Mouse (Mus musculus) embryonic facial prominence, embryonic 13.5 days (tissue): ENCODE data around the gene Ngfr. TPM values are rescaled to one million over a fixed set of nuclear protein-coding genes. Genes with fewer than 3 reads are reported as not detected.
"Not testable (repeated sequence)": the region's sequence is repeated elsewhere in the genome, so short reads cannot be mapped to it uniquely, and the experiment has no call there.

Source experiments
- ATAC-seq: fragments of 200-750 bp; cut with Nextera tagmentation; 2 replicates; pipeline ENCODE4 v1.8.0; 2017; ENCODE audit warnings: low read depth; ENCODE audit not compliant: insufficient number of reproducible peaks, insufficient read depth, low FRiP score, low TSS enrichment
- H3K27ac ChIP-seq: fragments of 300-500 bp; sonication (generic); 2 replicates; pipeline ENCODE4 v1.5.1; 2015; ENCODE audit warnings: moderate library complexity, mild to moderate bottlenecking, inconsistent platforms
- H3K27me3 ChIP-seq: fragments of 300-500 bp; sonication (generic); 2 replicates; pipeline ENCODE4 v1.6.1; 2015; ENCODE audit warnings: mild to moderate bottlenecking, inconsistent platforms
- H3K36me3 ChIP-seq: fragments of 300-500 bp; sonication (generic); 2 replicates; pipeline ENCODE4 v1.6.1; 2015; ENCODE audit warnings: mild to moderate bottlenecking, inconsistent platforms
- H3K4me1 ChIP-seq: fragments of 300-500 bp; sonication (generic); 2 replicates; pipeline ENCODE4 v1.6.1; 2015; ENCODE audit warnings: inconsistent platforms
- H3K4me2 ChIP-seq: fragments of 300-500 bp; sonication (generic); 2 replicates; pipeline ENCODE4 v1.6.1; 2015; ENCODE audit warnings: moderate library complexity, mild to moderate bottlenecking, inconsistent platforms
- H3K4me3 ChIP-seq: fragments of 300-500 bp; sonication (generic); 2 replicates; pipeline ENCODE4 v1.5.1; 2015; ENCODE audit warnings: mild to moderate bottlenecking, inconsistent platforms
- H3K9ac ChIP-seq: fragments of 300-500 bp; sonication (generic); 2 replicates; pipeline ENCODE4 v1.6.1; 2015; ENCODE audit warnings: mild to moderate bottlenecking, inconsistent platforms
- H3K9me3 ChIP-seq: fragments of 300-500 bp; sonication (generic); 2 replicates; pipeline ENCODE4 v1.6.1; 2016; ENCODE audit warnings: inconsistent platforms
- WGBS: fragments of 180-500 bp; shearing (Covaris S2); methylation state at CpG from one replicate; pipeline ENCODE4 v1.1.7; 2015; ENCODE audit warnings: mixed read lengths; 5-methylcytosine and 5-hydroxymethylcytosine counted together
- polyA plus RNA-seq: library from polyadenylated mRNA; unstranded; fragments of >200 nt; fragmentation: Nextera tagmentation; extraction: Ambion mirVana; gene quantifications from 2 replicates; pipeline ENCODE4 v1.2.1, GENCODE M21; 2015

Ngfr gene
- polyA plus RNA-seq, 1 experiment from 2014 or later = 25.4 TPM

DNA sequence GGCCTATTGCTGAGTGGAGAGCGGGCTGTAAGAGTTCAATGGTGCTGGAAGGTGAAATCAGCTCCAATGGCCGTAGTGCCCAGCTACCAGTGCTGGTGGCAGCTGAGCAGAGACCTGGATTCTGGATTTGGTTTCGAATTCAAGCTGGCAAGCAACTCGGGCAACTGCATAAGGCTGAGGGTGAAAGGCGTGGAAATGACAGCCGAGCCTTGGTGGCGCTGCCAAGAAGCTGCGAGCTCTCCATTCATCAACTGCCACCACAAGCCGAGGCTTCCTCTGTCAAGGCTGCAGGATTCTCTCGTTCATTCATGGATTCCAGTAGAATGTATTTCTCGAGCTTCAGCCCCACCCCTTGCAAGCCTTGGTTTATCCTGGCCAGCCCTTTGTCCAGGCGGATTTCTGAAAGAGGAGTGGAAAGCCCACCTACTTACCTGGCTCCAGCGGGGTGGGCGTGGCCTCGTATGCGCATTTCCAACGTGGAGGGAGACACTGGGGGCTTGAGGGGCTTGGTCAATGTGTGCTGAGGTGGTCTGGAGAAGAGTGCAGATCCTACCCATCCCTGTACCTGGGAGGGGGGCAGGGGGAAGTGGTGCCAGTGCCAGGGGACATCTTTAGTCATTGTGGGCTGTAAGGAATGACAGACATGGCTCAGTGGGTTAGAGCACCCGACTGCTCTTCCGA lies 30.4 kb upstream of the Ngfr start:
- H3K4me3 ChIP-seq = no peak overlapping the region
- H3K36me3 ChIP-seq = no peaks in the 10 kb centered on the region
- peak overlapping the region; percentile 17; the same call in 1 of the 2 replicates for H3K27ac ChIP-seq
- WGBS = 55% methylated on average over 19 of the region's 19 CpGs
- no peak overlapping the region for H3K4me2 ChIP-seq
- no peaks in the 10 kb centered on the region for H3K27me3 ChIP-seq
- ATAC-seq = no peak
- no peak overlapping the region for H3K9ac ChIP-seq
- no peaks in the 10 kb centered on the region for H3K9me3 ChIP-seq
- peaks cover 63% of the 10 kb centered on the region for H3K4me1 ChIP-seq

DNA sequence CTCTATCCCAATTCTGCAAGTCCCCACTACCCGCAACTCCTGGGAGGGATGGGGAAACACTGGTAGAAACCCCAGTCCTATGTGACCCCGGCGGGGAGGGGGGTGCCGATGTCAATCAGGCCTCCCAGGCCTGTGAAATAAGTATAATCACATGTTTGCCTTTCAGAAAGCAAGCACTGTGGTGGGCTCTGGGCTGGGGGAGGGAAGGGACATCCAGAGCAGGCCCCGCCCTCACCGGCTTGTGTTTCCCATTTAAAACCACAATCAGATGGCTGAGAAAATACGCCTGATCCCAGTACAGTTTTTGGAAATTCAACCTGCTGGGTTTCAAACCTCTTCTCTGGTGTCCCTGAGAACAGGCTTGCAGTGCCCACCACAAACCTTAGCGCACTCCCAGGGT lies 27.2 kb upstream of the Ngfr start:
- WGBS = 28% methylated on average over 8 of the region's 8 CpGs
- H3K9me3 ChIP-seq = no peaks in the 10 kb centered on the region
- 0 out of 2 replicates have a peak overlapping the region, but pooled peaks have one; percentile 6 for H3K9ac ChIP-seq
- peak overlapping the region; percentile 16 for H3K4me2 ChIP-seq
- H3K36me3 ChIP-seq = no peaks in the 10 kb centered on the region
- peak overlapping the region; percentile 78 for H3K27ac ChIP-seq
- no peaks in the 10 kb centered on the region; the same call in 1 of the 2 replicates for H3K27me3 ChIP-seq
- peaks cover 72% of the 10 kb centered on the region for H3K4me1 ChIP-seq
- H3K4me3 ChIP-seq = no peak overlapping the region
- peak; percentile 62 for ATAC-seq

DNA sequence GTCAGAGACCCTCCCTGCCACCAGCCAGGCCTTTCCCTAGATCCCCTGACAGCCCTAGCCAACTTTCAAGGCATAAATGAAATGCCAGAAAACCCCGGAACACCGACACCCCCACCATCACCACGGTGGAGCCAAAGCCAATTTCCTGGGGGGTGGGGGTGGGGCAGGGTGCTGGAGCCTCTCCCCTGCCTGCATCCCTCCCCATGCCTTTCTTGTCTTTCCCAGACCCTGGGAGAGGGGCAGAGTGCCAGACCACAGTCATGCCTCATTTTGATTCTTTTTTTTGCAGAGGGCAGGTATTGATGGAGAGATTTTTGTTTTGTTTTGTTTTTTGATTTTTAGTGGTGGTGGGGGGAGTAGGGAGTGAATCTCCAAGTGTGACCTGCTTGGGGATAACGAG lies 23.7 kb upstream of the Ngfr start:
- no peaks in the 10 kb centered on the region; the same call in 1 of the 2 replicates for H3K27me3 ChIP-seq
- no peak overlapping the region for H3K4me3 ChIP-seq
- H3K27ac ChIP-seq = peak overlapping the region; percentile 89
- peak overlapping the region; percentile 46; the same call in 1 of the 2 replicates for H3K9ac ChIP-seq
- peak; percentile 64; the same call in 1 of the 2 replicates for ATAC-seq
- no peaks in the 10 kb centered on the region for H3K9me3 ChIP-seq
- H3K36me3 ChIP-seq = no peaks in the 10 kb centered on the region
- H3K4me2 ChIP-seq = peak overlapping the region; percentile 58
- WGBS = 17% methylated on average over 4 of the region's 4 CpGs
- H3K4me1 ChIP-seq = peaks cover 58% of the 10 kb centered on the region

DNA sequence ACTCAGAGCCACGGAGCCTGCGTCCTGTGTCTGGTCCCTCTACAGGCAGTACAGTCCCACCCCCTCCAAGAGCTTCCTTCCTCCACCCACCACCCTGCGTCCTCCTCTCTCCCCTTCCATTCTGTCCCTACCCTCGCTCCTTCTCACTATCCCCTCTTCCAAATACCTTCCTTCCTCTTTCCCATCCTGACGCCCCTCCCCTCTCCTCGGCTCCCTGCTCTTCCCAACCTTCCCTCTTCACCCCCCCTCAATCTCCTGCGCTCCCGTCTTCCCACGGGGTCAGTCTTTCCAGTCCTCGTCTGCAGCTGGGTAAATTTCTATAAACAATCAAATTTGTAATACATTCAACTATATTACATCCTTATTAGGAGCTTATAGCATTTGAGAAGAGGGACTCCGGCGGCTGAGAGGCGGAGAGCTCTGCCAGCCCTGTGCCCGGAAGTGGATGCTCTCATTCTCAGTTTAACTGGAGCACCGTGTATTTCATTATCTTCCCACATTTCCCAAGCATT lies 22.9 kb upstream of the Ngfr start:
- Histone ChIP-seq H3K9ac (peak overlapping the region; percentile 46), H3K4me2 (peak overlapping the region; percentile 58), H3K9me3 (no peaks in the 10 kb centered on the region), H3K4me3 (peak overlapping the region; percentile 26), H3K27ac (peak overlapping the region; percentile 89), H3K27me3 (no peaks in the 10 kb centered on the region; the same call in 1 of the 2 replicates), H3K36me3 (no peaks in the 10 kb centered on the region), H3K4me1 (peaks cover 52% of the 10 kb centered on the region)
- ATAC-seq = no peak
- 5% methylated on average over 15 of the region's 15 CpGs for WGBS

DNA sequence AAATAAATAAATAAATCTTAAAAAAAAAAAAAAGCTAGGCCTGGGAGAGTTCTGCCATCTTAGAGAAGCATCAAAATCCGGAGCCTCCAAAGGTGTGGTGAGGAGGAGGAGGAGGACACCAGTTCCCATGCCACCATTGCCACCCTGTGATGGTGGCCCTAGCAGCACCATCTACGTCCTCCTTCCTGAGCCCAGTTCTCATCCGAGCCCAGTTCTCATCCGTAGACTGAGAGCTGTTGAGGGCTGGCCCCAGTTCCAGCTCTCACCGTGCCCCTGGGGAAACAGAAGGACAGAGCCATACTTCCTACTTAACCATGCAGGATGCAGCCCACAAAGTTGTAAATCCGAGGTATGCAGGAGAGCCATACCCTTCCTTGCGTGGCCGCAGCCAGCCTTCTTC lies 22.4 kb upstream of the Ngfr start:
- Histone ChIP-seq H3K4me2 (peak overlapping the region; percentile 58), H3K9ac (peak overlapping the region; percentile 46; the same call in 1 of the 2 replicates), H3K4me3 (peak overlapping the region; percentile 26), H3K9me3 (no peaks in the 10 kb centered on the region), H3K27ac (peak overlapping the region; percentile 89), H3K27me3 (no peaks in the 10 kb centered on the region; the same call in 1 of the 2 replicates), H3K4me1 (peaks cover 47% of the 10 kb centered on the region), H3K36me3 (no peaks in the 10 kb centered on the region)
- ATAC-seq = no peak
- 36% methylated on average over 8 of the region's 8 CpGs for WGBS

DNA sequence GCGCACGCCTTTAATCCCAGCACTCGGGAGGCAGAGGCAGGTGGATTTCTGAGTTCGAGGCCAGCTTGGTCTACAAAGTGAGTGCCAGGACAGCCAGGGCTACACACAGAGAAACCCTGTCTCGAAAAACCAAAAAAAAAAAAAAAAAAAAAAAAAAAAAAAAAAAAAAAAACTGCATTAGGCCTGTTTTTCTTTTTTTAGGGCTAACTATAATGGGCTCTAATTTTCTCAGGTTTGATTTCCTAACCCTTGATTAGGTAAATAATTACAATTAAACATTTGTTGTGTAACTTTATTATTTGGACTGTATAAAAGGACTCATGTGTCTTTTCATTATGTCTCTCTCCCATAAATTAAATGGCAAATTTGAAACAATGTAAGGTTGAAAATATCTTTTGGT lies 19.8 kb upstream of the Ngfr start:
- not testable (repeated sequence) for H3K4me3 ChIP-seq, H3K9me3 ChIP-seq, H3K27me3 ChIP-seq, H3K9ac ChIP-seq, H3K4me2 ChIP-seq, H3K27ac ChIP-seq, H3K36me3 ChIP-seq, ATAC-seq
- H3K4me1 ChIP-seq = peaks cover 26% of the 10 kb centered on the region
- WGBS = 89% methylated on average over 4 of the region's 5 CpGs

DNA sequence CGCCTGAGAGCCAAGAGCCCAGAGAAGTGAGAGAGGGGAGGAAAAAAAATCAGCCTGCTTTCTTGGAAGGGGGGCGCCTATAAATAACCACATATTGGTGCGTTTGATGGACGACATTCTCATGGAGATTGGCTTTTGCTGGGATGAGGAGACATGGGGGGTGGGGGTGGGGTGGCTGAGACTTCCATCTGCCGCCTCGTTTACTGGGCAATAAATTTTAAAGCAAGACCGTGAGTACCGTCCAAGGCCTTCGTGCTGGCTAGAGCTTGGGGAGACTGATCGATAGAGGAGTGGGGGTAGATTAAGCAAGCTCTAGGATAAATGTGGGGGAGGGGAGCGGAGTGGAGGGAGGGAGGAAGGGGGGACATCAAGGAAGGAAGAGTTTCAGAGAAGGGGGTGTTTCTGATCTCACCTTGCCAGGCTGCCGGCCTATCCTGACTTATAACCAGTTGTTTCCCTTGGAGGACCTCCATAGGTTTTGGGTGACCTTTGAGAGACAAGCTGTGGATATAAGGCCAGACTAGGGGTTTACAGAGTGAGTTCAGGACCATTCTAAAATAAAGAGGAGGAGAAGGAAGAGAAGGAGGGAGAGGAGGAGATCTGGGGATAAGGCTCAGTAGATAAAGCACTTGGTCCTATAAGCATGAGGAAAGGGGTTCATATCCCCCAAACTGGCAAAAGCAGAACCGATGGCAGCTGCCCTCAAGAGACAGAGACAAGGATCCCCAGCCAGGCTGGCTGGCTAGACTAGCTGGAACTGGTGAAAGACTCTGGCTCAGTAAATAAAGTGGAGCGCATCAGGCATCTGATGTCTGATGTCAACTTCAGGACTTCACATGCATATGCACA lies 10.9 kb upstream of the Ngfr start:
- Histone ChIP-seq H3K4me1 (peaks cover 38% of the 10 kb centered on the region), H3K4me3 (no peak overlapping the region), H3K9me3 (0 out of 2 replicates have a peak, but pooled peaks cover 5% of the 10 kb centered on the region), H3K27ac (no peak overlapping the region), H3K4me2 (no peak overlapping the region), H3K36me3 (no peaks in the 10 kb centered on the region), H3K27me3 (peaks cover 66% of the 10 kb centered on the region), H3K9ac (no peak overlapping the region)
- ATAC-seq = no peak
- WGBS = 39% methylated on average over 14 of the region's 14 CpGs

DNA sequence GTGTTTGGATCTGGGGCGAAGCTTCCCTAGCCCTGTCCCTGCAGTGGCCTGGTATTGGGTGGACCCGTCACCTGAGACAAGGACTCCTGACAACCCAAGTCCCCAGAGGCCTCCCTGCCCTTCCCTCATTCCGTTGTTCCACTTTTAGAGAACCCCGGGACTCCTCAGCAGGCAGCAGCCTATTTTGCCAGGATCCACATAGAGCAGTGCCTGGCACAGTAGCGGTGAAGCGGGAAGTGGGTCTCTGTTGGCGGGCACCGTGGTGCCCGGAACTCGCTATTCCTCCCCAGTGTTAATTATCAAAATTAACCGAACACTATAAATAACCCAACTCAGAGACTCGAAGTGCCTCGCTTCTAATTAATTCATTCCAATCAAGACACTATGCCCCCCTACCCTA lies 10.2 kb upstream of the Ngfr start:
- Histone ChIP-seq H3K9ac (no peak overlapping the region), H3K36me3 (no peaks in the 10 kb centered on the region), H3K4me2 (no peak overlapping the region), H3K9me3 (0 out of 2 replicates have a peak, but pooled peaks cover 5% of the 10 kb centered on the region), H3K4me1 (peaks cover 38% of the 10 kb centered on the region), H3K27ac (no peak overlapping the region), H3K4me3 (no peak overlapping the region), H3K27me3 (peaks cover 67% of the 10 kb centered on the region)
- 30% methylated on average over 13 of the region's 13 CpGs for WGBS
- ATAC-seq = no peak

DNA sequence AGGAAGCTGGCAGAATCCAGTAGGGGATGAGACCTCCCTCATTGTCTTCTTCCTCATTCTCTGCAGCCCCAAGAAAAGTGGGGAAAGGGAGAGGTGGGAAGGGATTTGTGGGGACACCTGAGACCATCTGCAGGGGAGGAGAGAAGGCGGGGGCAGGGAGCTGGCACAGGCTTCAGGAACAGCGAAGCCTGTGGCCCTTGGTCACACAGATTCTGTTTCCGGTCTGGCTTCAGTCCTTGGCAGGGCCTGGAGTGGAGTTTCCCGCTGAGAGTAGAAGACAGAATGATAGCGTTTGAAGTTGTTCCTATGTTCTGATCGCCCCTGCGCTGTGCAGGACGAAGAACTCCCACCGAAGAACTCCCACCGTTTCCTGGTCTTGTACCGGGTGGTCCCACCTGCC lies 9.2 kb upstream of the Ngfr start:
- H3K9ac ChIP-seq = 0 out of 2 replicates have a peak overlapping the region, but pooled peaks have one; percentile 16
- WGBS = 47% methylated on average over 11 of the region's 11 CpGs
- no peaks in the 10 kb centered on the region for H3K36me3 ChIP-seq
- 0 out of 2 replicates have a peak overlapping the region, but pooled peaks have one; percentile 7 for H3K4me2 ChIP-seq
- peaks cover 38% of the 10 kb centered on the region for H3K4me1 ChIP-seq
- peaks cover 75% of the 10 kb centered on the region for H3K27me3 ChIP-seq
- no peak for ATAC-seq
- H3K9me3 ChIP-seq = no peaks in the 10 kb centered on the region
- H3K4me3 ChIP-seq = no peak overlapping the region
- no peak overlapping the region for H3K27ac ChIP-seq

DNA sequence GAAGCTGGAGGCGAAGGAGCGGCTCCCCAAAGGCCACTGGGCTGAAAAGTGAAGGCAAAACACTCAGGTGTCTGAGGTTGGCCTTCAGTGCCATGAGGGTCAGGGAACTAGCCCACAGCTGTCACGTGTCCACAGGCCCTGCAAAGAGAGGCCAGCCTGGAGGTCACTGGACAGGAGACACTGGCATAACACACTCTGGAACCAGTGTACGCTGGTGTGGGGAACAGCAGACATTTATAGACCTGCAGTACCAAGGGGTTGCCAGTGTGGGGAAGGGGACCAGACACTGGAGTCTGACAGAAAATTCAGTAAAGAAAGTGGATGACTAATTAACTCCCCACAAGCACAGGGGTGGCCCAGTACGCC lies 8.6 kb upstream of the Ngfr start:
- Histone ChIP-seq H3K36me3 (no peaks in the 10 kb centered on the region), H3K9ac (0 out of 2 replicates have a peak overlapping the region, but pooled peaks have one; percentile 16), H3K27me3 (peaks cover 75% of the 10 kb centered on the region), H3K9me3 (no peaks in the 10 kb centered on the region), H3K4me3 (no peak overlapping the region), H3K4me2 (0 out of 2 replicates have a peak overlapping the region, but pooled peaks have one; percentile 7), H3K4me1 (peaks cover 38% of the 10 kb centered on the region), H3K27ac (peak overlapping the region; percentile 28; the same call in 1 of the 2 replicates)
- WGBS = 25% methylated on average over 5 of the region's 5 CpGs
- no peak for ATAC-seq

DNA sequence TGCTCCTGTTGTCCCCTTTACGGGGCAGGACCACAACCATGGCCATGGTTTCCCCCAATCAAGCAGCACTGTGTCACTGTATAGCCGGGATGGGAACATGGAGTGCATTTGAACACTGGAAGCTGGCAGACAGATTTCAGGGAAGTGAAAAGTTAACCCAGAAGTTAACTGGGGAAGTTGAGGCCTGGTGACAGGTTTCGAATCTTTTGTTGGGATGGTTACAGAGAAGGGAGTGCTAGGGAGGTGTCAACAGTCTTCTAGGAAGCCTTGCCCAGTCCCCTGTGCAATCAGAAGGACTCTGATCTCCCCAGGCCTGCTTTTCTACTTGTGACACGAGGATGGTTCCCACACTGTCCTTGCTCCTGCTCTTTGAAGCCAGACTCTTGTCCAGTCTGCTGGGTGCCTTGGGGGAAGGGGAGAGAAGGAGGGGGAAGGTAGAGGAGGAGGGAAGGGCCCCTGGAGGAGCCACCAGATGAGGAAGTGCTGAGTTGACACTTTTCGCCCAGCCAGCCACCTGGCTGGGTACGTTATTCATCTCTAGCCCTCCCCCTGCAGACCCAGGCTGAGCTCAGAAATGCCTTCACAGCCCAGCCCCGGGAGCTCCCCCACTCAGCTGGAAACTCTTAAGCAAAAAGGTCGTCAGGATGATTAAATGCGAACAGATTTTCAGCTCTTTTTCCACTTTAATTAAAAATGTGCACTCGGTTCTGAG lies 8.1 kb upstream of the Ngfr start:
- Histone ChIP-seq H3K27ac (peak overlapping the region; percentile 28; the same call in 1 of the 2 replicates), H3K9ac (0 out of 2 replicates have a peak overlapping the region, but pooled peaks have one; percentile 16), H3K4me3 (no peak overlapping the region), H3K36me3 (no peaks in the 10 kb centered on the region), H3K27me3 (peaks cover 77% of the 10 kb centered on the region), H3K9me3 (no peaks in the 10 kb centered on the region), H3K4me2 (0 out of 2 replicates have a peak overlapping the region, but pooled peaks have one; percentile 7), H3K4me1 (peaks cover 38% of the 10 kb centered on the region)
- 20% methylated on average over 10 of the region's 10 CpGs for WGBS
- no peak for ATAC-seq
